Mouse (Mus musculus): Measurements from ENCODE around the gene Cadps.

Cadps gene

GRCm38 (mm10) chr14:12768870-12769269 lies 54.0 kb downstream of the Cadps start:
- ChIA-PET POLR2A (interaction anchor here in 1 of 4 experiments (0.7 kb wide), 1 partner anchor 28 kb away, joined by 5 read pairs; no protein-coding TSS in a partner anchor), CTCF (no interaction called here)

- POLR2A ChIA-PET = no interaction called here
- CTCF ChIA-PET = no interaction called here
These were observed 69.6 kb downstream of the Cadps start for GRCm38 (mm10) chr14:12753237-12753636.

- POLR2A ChIA-PET = no interaction called here
- CTCF ChIA-PET = interaction anchor here in 1 of 4 experiments (0.6 kb wide), 1 partner anchor 140 kb away, joined by 3 read pairs; no protein-coding TSS in a partner anchor
These were observed 71.1 kb downstream of the Cadps start for GRCm38 (mm10) chr14:12751821-12752220.

- ChIA-PET CTCF (no interaction called here), POLR2A (interaction anchor here in 1 of 4 experiments (0.5 kb wide), 1 partner anchor 37 kb away, joined by 4 read pairs; no protein-coding TSS in a partner anchor)
These were observed 91.9 kb downstream of the Cadps start for GRCm38 (mm10) chr14:12730979-12731378.

GRCm38 (mm10) chr14:12722452-12723194 lies 100.3 kb downstream of the Cadps start:
- ChIA-PET CTCF (no interaction called here), POLR2A (no interaction called here)

GRCm38 (mm10) chr14:12718766-12719165 lies 104.1 kb downstream of the Cadps start:
- POLR2A ChIA-PET = no interaction called here
- CTCF ChIA-PET = no interaction called here

- ChIA-PET POLR2A (no interaction called here), CTCF (no interaction called here)
These were observed 106.8 kb downstream of the Cadps start for GRCm38 (mm10) chr14:12715906-12716659.

GRCm38 (mm10) chr14:12707395-12707794 lies 115.5 kb downstream of the Cadps start:
- POLR2A ChIA-PET = no interaction called here

GRCm38 (mm10) chr14:12704461-12704860 lies 118.4 kb downstream of the Cadps start:
- ChIA-PET POLR2A (no interaction called here), CTCF (no interaction called here)

More at GRCm38 (mm10) chr14:12707395-12707794, 115.5 kb downstream of the Cadps start:
- CTCF ChIA-PET = no interaction called here

- ChIA-PET CTCF (no interaction called here), POLR2A (interaction anchor here in 1 of 4 experiments (1.2 kb wide), 1 partner anchor 131 kb away, joined by 3 read pairs; no protein-coding TSS in a partner anchor)
These were observed 132.7 kb downstream of the Cadps start for GRCm38 (mm10) chr14:12690201-12690600.

- CTCF ChIA-PET = no interaction called here
- POLR2A ChIA-PET = interaction anchor here in 1 of 4 experiments (0.7 kb wide), 1 partner anchor 827 kb away, joined by 4 read pairs; no protein-coding TSS in a partner anchor
These were observed 137.9 kb downstream of the Cadps start for GRCm38 (mm10) chr14:12685015-12685414.

GRCm38 (mm10) chr14:12680819-12681638 lies 141.8 kb downstream of the Cadps start:
- POLR2A ChIA-PET = interaction anchor here in 2 of 4 experiments (0.7 to 1.0 kb wide), 2 partner anchors 19 to 309 kb away, joined by 3 to 4 read pairs; no protein-coding TSS in a partner anchor
- CTCF ChIA-PET = no interaction called here

GRCm38 (mm10) chr14:12661430-12661829 lies 161.4 kb downstream of the Cadps start:
- ChIA-PET POLR2A (interaction anchor here in 1 of 4 experiments (0.5 to 1.2 kb wide), 2 partner anchors 23 to 237 kb away, joined by 3 to 5 read pairs; no protein-coding TSS in a partner anchor), CTCF (no interaction called here)

GRCm38 (mm10) chr14:12657351-12657750 lies 165.5 kb downstream of the Cadps start:
- POLR2A ChIA-PET = no interaction called here
- CTCF ChIA-PET = no interaction called here

- CTCF ChIA-PET = no interaction called here
These were observed 179.9 kb downstream of the Cadps start for GRCm38 (mm10) chr14:12642868-12643512.

GRCm38 (mm10) chr14:12638762-12639161 lies 184.1 kb downstream of the Cadps start:
- ChIA-PET CTCF (no interaction called here), POLR2A (interaction anchor here in 1 of 4 experiments (1.5 kb wide), 1 partner anchor 22 kb away, joined by 5 read pairs; no protein-coding TSS in a partner anchor)

More at GRCm38 (mm10) chr14:12642868-12643512, 179.9 kb downstream of the Cadps start:
- POLR2A ChIA-PET = interaction anchor here in 1 of 4 experiments (0.7 kb wide), 1 partner anchor 385 kb away, joined by 3 read pairs; no protein-coding TSS in a partner anchor

- CTCF ChIA-PET = no interaction called here
- POLR2A ChIA-PET = interaction anchor here in 1 of 4 experiments (1.5 kb wide), 1 partner anchor 24 kb away, joined by 5 read pairs; no protein-coding TSS in a partner anchor
These were observed 185.6 kb downstream of the Cadps start for GRCm38 (mm10) chr14:12637121-12637754.
